Mouse (Mus musculus): ENCODE data around the gene Tcf7l2. TPM values are rescaled to one million over a fixed set of nuclear protein-coding genes. Genes with fewer than 3 reads are reported as not detected.

Tcf7l2 gene
- 10 to 100 TPM; 51.2 to 54.9 TPM for total RNA-seq (2021)
- long read RNA-seq, experiment 1, partial matches to known transcripts = 12 of 23 reads
- long read RNA-seq, experiment 1, other reads (novel, unspliced or antisense) = 11 of 23 reads
- long read RNA-seq, experiment 2, partial matches to known transcripts = 12 of 26 reads
- long read RNA-seq, experiment 2, other reads (novel, unspliced or antisense) = 13 of 26 reads

- peak; percentile 88 to 94 for DNase-seq (ENCODE audit: low spot score in 2 of 2)
Measured at GRCm38 (mm10) chr19:55741439-55741928, at the start of gene Tcf7l2. TSS of gene Tcf7l2 (plus strand) at chr19:55741820.

GRCm38 (mm10) chr19:55694651-55695050 lies 47.0 kb upstream of the Tcf7l2 start:
- no peak for DNase-seq (ENCODE audit: low spot score in 2 of 2)

- no peak for DNase-seq (ENCODE audit: low spot score in 2 of 2)
Measured at GRCm38 (mm10) chr19:55695418-55695817, 46.2 kb upstream of the Tcf7l2 start.

GRCm38 (mm10) chr19:55698892-55699291 lies 42.7 kb upstream of the Tcf7l2 start:
- DNase-seq (ENCODE audit: low spot score in 2 of 2) = no peak

- no peak for DNase-seq (ENCODE audit: low spot score in 2 of 2)
Measured at GRCm38 (mm10) chr19:55700214-55700568, 41.4 kb upstream of the Tcf7l2 start.

- no peak for DNase-seq (ENCODE audit: low spot score in 2 of 2)
Measured at GRCm38 (mm10) chr19:55700569-55701282, 40.9 kb upstream of the Tcf7l2 start.

- no peak for DNase-seq (ENCODE audit: low spot score in 2 of 2)
Measured at GRCm38 (mm10) chr19:55701283-55701633, 40.4 kb upstream of the Tcf7l2 start.

- DNase-seq (ENCODE audit: low spot score in 2 of 2) = no peak
Measured at GRCm38 (mm10) chr19:55702081-55702480, 39.5 kb upstream of the Tcf7l2 start.

GRCm38 (mm10) chr19:55702716-55703115 lies 38.9 kb upstream of the Tcf7l2 start:
- DNase-seq (ENCODE audit: low spot score in 2 of 2) = no peak

- DNase-seq (ENCODE audit: low spot score in 2 of 2) = no peak
Measured at GRCm38 (mm10) chr19:55704071-55704470, 37.5 kb upstream of the Tcf7l2 start.

- DNase-seq (ENCODE audit: low spot score in 2 of 2) = no peak
Measured at GRCm38 (mm10) chr19:55706300-55706699, 35.3 kb upstream of the Tcf7l2 start.

GRCm38 (mm10) chr19:55706806-55707205 lies 34.8 kb upstream of the Tcf7l2 start:
- DNase-seq (ENCODE audit: low spot score in 2 of 2) = no peak

- DNase-seq (ENCODE audit: low spot score in 2 of 2) = no peak
Measured at GRCm38 (mm10) chr19:55708031-55708554, 33.5 kb upstream of the Tcf7l2 start.

GRCm38 (mm10) chr19:55710841-55711240 lies 30.8 kb upstream of the Tcf7l2 start:
- no peak for DNase-seq (ENCODE audit: low spot score in 2 of 2)

GRCm38 (mm10) chr19:55711701-55712100 lies 29.9 kb upstream of the Tcf7l2 start:
- no peak for DNase-seq (ENCODE audit: low spot score in 2 of 2)

- no peak for DNase-seq (ENCODE audit: low spot score in 2 of 2)
Measured at GRCm38 (mm10) chr19:55712678-55713077, 28.9 kb upstream of the Tcf7l2 start.

GRCm38 (mm10) chr19:55714015-55714414 lies 27.6 kb upstream of the Tcf7l2 start:
- DNase-seq (ENCODE audit: low spot score in 2 of 2) = no peak

- no peak for DNase-seq (ENCODE audit: low spot score in 2 of 2)
Measured at GRCm38 (mm10) chr19:55714665-55715064, 27.0 kb upstream of the Tcf7l2 start.

GRCm38 (mm10) chr19:55719083-55719482 lies 22.5 kb upstream of the Tcf7l2 start:
- DNase-seq (ENCODE audit: low spot score in 2 of 2) = no peak

GRCm38 (mm10) chr19:55719524-55720408 lies 21.9 kb upstream of the Tcf7l2 start:
- peak in 1 of 2 experiments; percentile 26 for DNase-seq (ENCODE audit: low spot score in 2 of 2)

GRCm38 (mm10) chr19:55720409-55721092 lies 21.1 kb upstream of the Tcf7l2 start:
- no peak for DNase-seq (ENCODE audit: low spot score in 2 of 2)
